Mouse (Mus musculus): ENCODE results near the gene Cst3.

GRCm38 (mm10) chr2:148900305-148900704 lies 24.8 kb upstream of the Cst3 start:
- peak; percentile 50 for TF ChIP-seq USF1 (IDR thresholded peaks at IDR 0.05; ENCODE audit: low read depth)
- TF ChIP-seq CTCF (IDR thresholded peaks at IDR 0.05; ENCODE audit: control insufficient read depth, insufficient read depth, insufficient read length) = no peak
- TF ChIP-seq MAX (IDR thresholded peaks at IDR 0.05) = no peak
- TF ChIP-seq MYOD1 (IDR thresholded peaks at IDR 0.05; ENCODE audit: control insufficient read depth, insufficient read length, low read depth) = no peak
